Comparison of ENCODE assay signal across 8 mouse cellular contexts in the genomic region with DNA sequence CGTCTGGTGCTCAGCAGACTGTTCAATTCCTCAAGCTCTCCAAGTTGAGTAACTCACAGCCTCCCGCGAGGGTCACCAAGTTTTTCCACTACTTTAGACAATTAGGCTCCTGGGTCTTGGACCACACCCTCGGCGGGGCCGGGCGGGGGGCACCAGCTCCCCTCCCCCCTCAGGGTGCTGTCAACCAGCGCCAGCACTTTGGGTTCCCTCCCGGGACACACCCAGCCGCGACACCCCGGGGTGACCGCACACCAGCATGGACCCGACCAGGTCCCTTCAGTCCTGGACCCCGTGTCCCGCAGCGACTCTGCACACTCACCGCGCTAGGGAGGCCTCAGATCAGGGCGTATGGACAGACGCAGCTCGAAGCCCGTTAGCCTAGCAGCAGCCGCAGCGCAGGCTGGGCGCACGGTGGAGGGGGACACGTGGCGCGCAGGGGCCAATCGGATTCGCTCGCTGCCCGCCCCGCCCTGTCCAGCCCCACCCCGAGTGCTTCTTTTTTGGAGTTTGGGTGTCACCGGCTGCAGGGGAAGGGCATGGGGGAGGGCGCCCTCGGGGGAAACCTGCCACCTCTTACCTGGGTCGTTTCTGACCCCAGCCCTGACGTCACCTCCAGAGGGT. TPM values are rescaled to one million over a fixed set of nuclear protein-coding genes. Genes with fewer than 3 reads are reported as not detected.
DNase-seq lines count a peak whose midpoint lies in the region; ATAC-seq and TF ChIP-seq lines count a peak whose summit lies in the region.

A gene (minus strand): TSS at position 406 of the 621 bp plus-strand sequence.

- H3K4me3 ChIP-seq in intestine, postnatal 0 days (ENCODE audit: low read depth, low read length): peak within 1 kb of the TSS; percentile 59
- H3K4me3 ChIP-seq in limb, embryonic 13.5 days: peak within 1 kb of the TSS; percentile 82
- H3K4me3 ChIP-seq in midbrain, embryonic 15.5 days: peak within 1 kb of the TSS; percentile 54

- H3K9ac ChIP-seq in intestine, postnatal 0 days (ENCODE audit: low read depth, low read length): peak within 1 kb of the TSS; percentile 62
- H3K9ac ChIP-seq in limb, embryonic 13.5 days: peak within 1 kb of the TSS; percentile 89
- H3K9ac ChIP-seq in midbrain, embryonic 15.5 days: peak within 1 kb of the TSS; percentile 45

- under 1% methylated on average over 38 of the region's 41 CpGs for WGBS in intestine, postnatal 0 days
- WGBS in limb, embryonic 13.5 days: under 1% methylated on average over 40 of the region's 41 CpGs
- under 1% methylated on average over 41 of the region's 41 CpGs for WGBS in midbrain, embryonic 15.5 days

- H3K4me2 ChIP-seq in intestine, postnatal 0 days (replicated peaks; ENCODE audit: low read depth): peak within 1 kb of the TSS; percentile 82
- peak within 1 kb of the TSS; percentile 94 for H3K4me2 ChIP-seq in limb, embryonic 13.5 days (replicated peaks)
- peak within 1 kb of the TSS; percentile 98 for H3K4me2 ChIP-seq in midbrain, embryonic 15.5 days

- no peaks in the 10 kb centered on the region for H3K36me3 ChIP-seq in intestine, postnatal 0 days (ENCODE audit: control insufficient read depth, insufficient read depth)
- H3K36me3 ChIP-seq in limb, embryonic 13.5 days: peaks cover 10% of the 10 kb centered on the region
- no peaks in the 10 kb centered on the region for H3K36me3 ChIP-seq in midbrain, embryonic 15.5 days (replicated peaks)

- no peak for TF ChIP-seq CTCF in intestine, postnatal 0 days (IDR thresholded peaks at IDR 0.05; ENCODE audit: low read depth)

- H3K27me3 ChIP-seq in intestine, postnatal 0 days (replicated peaks; ENCODE audit: control insufficient read depth, insufficient read depth, low read length): no peaks in the 10 kb centered on the region; the same call in 1 of the 2 replicates
- 0 out of 2 replicates have a peak, but pooled peaks cover 9% of the 10 kb centered on the region for H3K27me3 ChIP-seq in limb, embryonic 13.5 days
- peaks cover 14% of the 10 kb centered on the region; the same call in 1 of the 2 replicates for H3K27me3 ChIP-seq in midbrain, embryonic 15.5 days (replicated peaks)

- DNase-seq in left cerebral cortex, adult 18-20 months (ENCODE audit: low spot score in 2 of 2): peak; percentile 75 to 78
- no peak for DNase-seq in left cerebral cortex, adult 11 months (ENCODE audit: low spot score)
- DNase-seq in embryo, embryonic 9.5 days (ENCODE audit: extremely low spot score): peak; percentile 80
- no peak for DNase-seq in gonadal fat pad, adult 2 months (ENCODE audit: low read depth)
- DNase-seq in spleen, adult 18-20 months: peak; percentile 76 to 82

- H3K4me1 ChIP-seq in intestine, postnatal 0 days (replicated peaks; ENCODE audit: control insufficient read depth, insufficient read depth, low read length): peaks cover 13% of the 10 kb centered on the region
- peaks cover 44% of the 10 kb centered on the region for H3K4me1 ChIP-seq in limb, embryonic 13.5 days
- H3K4me1 ChIP-seq in midbrain, embryonic 15.5 days: peaks cover 18% of the 10 kb centered on the region

- no peaks in the 10 kb centered on the region for H3K9me3 ChIP-seq in intestine, postnatal 0 days (ENCODE audit: control insufficient read depth)
- H3K9me3 ChIP-seq in limb, embryonic 13.5 days: no peaks in the 10 kb centered on the region
- H3K9me3 ChIP-seq in midbrain, embryonic 15.5 days: no peaks in the 10 kb centered on the region

- ATAC-seq in intestine, postnatal 0 days: peak; percentile 82
- peak; percentile 92 for ATAC-seq in limb, embryonic 13.5 days (ENCODE audit: low FRiP score, low read depth)
- peak; percentile 86 for ATAC-seq in midbrain, embryonic 15.5 days (replicated peaks)

- peak within 1 kb of the TSS; percentile 58 for H3K27ac ChIP-seq in intestine, postnatal 0 days (ENCODE audit: low read depth, low read length)
- H3K27ac ChIP-seq in limb, embryonic 13.5 days: peak within 1 kb of the TSS; percentile 81
- H3K27ac ChIP-seq in midbrain, embryonic 15.5 days: no peak within 1 kb of the TSS

RNA-seq across cellular contexts. Expression of the gene that starts here (rescaled TPM):
- total RNA-seq in left cerebral cortex, adult 18-20 months (2021): 10 to 100 TPM; 86.6 to 97.2 TPM
- polyA plus RNA-seq in gonadal fat pad, adult 2 months (2012; rRNA removed): 182 and 288 TPM in 2 replicates
- 86.9 and 89.2 TPM in 2 replicates for polyA plus RNA-seq in intestine, postnatal 0 days (2015; fragmentation: Nextera tagmentation; extraction: Ambion mirVana)
- 328 and 335 TPM in 2 replicates for polyA plus RNA-seq in limb, embryonic 13.5 days (2015; fragmentation: Nextera tagmentation; extraction: Ambion mirVana)
- polyA plus RNA-seq in midbrain, embryonic 15.5 days (2015; fragmentation: Nextera tagmentation; extraction: Ambion mirVana): 42.2 and 48.0 TPM in 2 replicates

Comparison
In these comparisons a context has a peak if more than half of its experiments do, and no peak if none do; other contexts are left out.
1. DNase-seq: peak in left cerebral cortex, adult 18-20 months (2 of 2), embryo, embryonic 9.5 days (single experiment) and spleen, adult 18-20 months (2 of 2); none in left cerebral cortex, adult 11 months (single experiment) and gonadal fat pad, adult 2 months (single experiment).
2. Peak in every context shown above with its lines, with median percentiles within 50 percentile points of each other: ATAC-seq, H3K4me2 ChIP-seq, H3K4me3 ChIP-seq and H3K9ac ChIP-seq.